In the genomic region with DNA sequence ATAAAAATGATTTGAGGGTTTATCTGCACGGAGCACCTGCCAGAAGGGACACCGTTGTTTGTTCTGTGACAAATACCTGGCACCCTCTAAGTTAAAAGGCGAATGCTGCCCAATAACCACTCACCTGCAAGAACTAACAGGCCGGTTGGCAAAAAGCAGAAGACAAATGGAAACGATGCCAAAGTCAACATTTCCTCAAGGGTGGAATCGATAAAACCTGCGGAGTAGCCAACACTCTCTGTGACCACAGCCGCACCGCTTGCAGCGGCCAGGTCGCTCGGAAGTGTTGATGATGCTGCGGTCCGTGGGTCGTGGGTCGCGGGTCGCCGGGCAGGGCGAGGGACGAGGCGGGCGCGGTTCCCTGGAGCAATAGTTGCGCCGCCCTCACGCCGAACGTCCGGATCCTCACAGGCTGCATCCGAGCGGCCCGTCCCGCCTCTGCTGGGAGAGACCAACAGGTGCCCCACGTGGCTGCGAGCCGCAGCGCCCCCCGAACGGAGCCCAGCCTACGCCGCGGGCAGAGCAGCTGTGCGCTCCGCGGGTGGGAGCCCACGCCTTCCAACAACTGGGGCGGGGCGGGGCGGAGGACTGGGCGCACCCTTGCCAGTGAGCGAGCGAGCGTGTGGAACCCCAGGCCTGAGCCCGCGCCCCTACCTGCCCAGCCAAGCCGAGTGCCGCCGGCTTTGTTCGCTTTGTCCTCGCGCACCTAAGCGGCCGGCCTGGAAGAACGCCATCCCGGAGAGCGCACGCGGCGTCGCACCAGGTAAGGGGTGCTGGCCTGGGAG, we compare ENCODE assay signal across 10 mouse cellular contexts. TPM values are rescaled to one million over a fixed set of nuclear protein-coding genes. Genes with fewer than 3 reads are reported as not detected.
DNase-seq lines count a peak whose midpoint lies in the region; ATAC-seq and TF ChIP-seq lines count a peak whose summit lies in the region.
"Had no signal": no experiment of that assay in that cellular context is flagged by ENCODE, and none has a peak within 500 bp of the region (broad histone marks: within the 10 kb centered on the region; RNA-seq: fewer than 3 reads in every experiment).

Gene Vwa2 (plus strand): TSS at position 434 of the 785 bp plus-strand sequence.

- H3K27ac ChIP-seq in forebrain, embryonic 11.5 days (ENCODE audit: low read depth, low read length): no peak within 1 kb of the TSS
- no peak within 1 kb of the TSS for H3K27ac ChIP-seq in stomach, postnatal 0 days (replicated peaks)

- peaks cover 44% of the 10 kb centered on the region for H3K27me3 ChIP-seq in forebrain, embryonic 11.5 days (ENCODE audit: control insufficient read depth, insufficient read depth, low read length)
- peaks cover 9% of the 10 kb centered on the region; the same call in 1 of the 2 replicates for H3K27me3 ChIP-seq in stomach, postnatal 0 days (ENCODE audit: control insufficient read depth, insufficient read depth, low read length)

- peak; percentile 26 for DNase-seq in gastrocnemius, postnatal 10 days
- no peak for DNase-seq in gastrocnemius, adult 18-20 months (ENCODE audit: low spot score)
- DNase-seq in R1 (ENCODE audit: low read depth, low spot score): peak; percentile 52
- peak; percentile 78 for DNase-seq in forebrain, embryonic 11.5 days (ENCODE audit: low spot score)
- DNase-seq in kidney, postnatal 14 days: peak; percentile 54
- peak; percentile 17 for DNase-seq in lung, postnatal 14 days
- DNase-seq in stomach, postnatal 0 days (ENCODE audit: low spot score): peak; percentile 71
- no peak for DNase-seq in T-cell, adult 2 months (ENCODE audit: low spot score)

- peak within 1 kb of the TSS; percentile 48 for H3K4me3 ChIP-seq in forebrain, embryonic 11.5 days (ENCODE audit: low read depth, low read length)
- H3K4me3 ChIP-seq in stomach, postnatal 0 days (ENCODE audit: low read depth, low read length): peak within 1 kb of the TSS; percentile 43

- H3K4me2 ChIP-seq in forebrain, embryonic 11.5 days (ENCODE audit: low read depth, low read length, severe bottlenecking): peak within 1 kb of the TSS; percentile 97
- peak within 1 kb of the TSS; percentile 89 for H3K4me2 ChIP-seq in stomach, postnatal 0 days (replicated peaks; ENCODE audit: low read depth)

- peak within 1 kb of the TSS; percentile 53 for H3K9ac ChIP-seq in forebrain, embryonic 11.5 days (ENCODE audit: low read length)
- H3K9ac ChIP-seq in stomach, postnatal 0 days (ENCODE audit: low read length): peak within 1 kb of the TSS; percentile 27

- peaks cover 6% of the 10 kb centered on the region; the same call in 1 of the 2 replicates for H3K4me1 ChIP-seq in forebrain, embryonic 11.5 days (replicated peaks; ENCODE audit: control insufficient read depth, insufficient read depth, low read length)
- H3K4me1 ChIP-seq in stomach, postnatal 0 days (replicated peaks; ENCODE audit: control insufficient read depth, insufficient read depth): no peaks in the 10 kb centered on the region

- TF ChIP-seq EP300 in stomach, postnatal 0 days (optimal IDR thresholded peaks at IDR 0.05): no peak

- no peaks in the 10 kb centered on the region for H3K9me3 ChIP-seq in forebrain, embryonic 11.5 days (ENCODE audit: control insufficient read depth, low read length)
- H3K9me3 ChIP-seq in stomach, postnatal 0 days (ENCODE audit: control insufficient read depth, low read length): no peaks in the 10 kb centered on the region

- whole genome bisulfite sequencing in forebrain, embryonic 11.5 days: 2% methylated on average over 71 of the region's 71 CpGs
- WGBS in stomach, postnatal 0 days: 2% methylated on average over 58 of the region's 71 CpGs

- no peaks in the 10 kb centered on the region for H3K36me3 ChIP-seq in forebrain, embryonic 11.5 days (ENCODE audit: control insufficient read depth, insufficient read depth, low read length)
- no peaks in the 10 kb centered on the region for H3K36me3 ChIP-seq in stomach, postnatal 0 days (ENCODE audit: control insufficient read depth, insufficient read depth, low read length)

- ATAC-seq in forebrain, embryonic 11.5 days (replicated peaks; ENCODE audit: low FRiP score): peak; percentile 44; the same call in 1 of the 2 replicates
- ATAC-seq in stomach, postnatal 0 days (ENCODE audit: low FRiP score, low TSS enrichment): peak; percentile 65

- no peak; the same call in 1 of the 2 replicates for TF ChIP-seq CTCF in stomach, postnatal 0 days (IDR thresholded peaks at IDR 0.05; ENCODE audit: low read depth)

RNA-seq across cellular contexts. Expression of gene Vwa2, which starts in this region (rescaled TPM):
- not detected for total RNA-seq in gastrocnemius, postnatal 10 days (2021)
- not detected for total RNA-seq in gastrocnemius, adult 18-20 months (2021)
- polyA plus RNA-seq in forebrain, embryonic 11.5 days (2014; fragmentation: Nextera tagmentation; extraction: Ambion mirVana): 0.99 and 1.1 TPM in 2 replicates
- polyA plus RNA-seq in stomach, postnatal 0 days (2015; fragmentation: Nextera tagmentation; extraction: Ambion mirVana): 0.99 and 1.0 TPM in 2 replicates
- total RNA-seq: CH12.LX; heart, postnatal 14 days had no signal

Comparison
In these comparisons a context has a peak if more than half of its experiments do, and no peak if none do; other contexts are left out.
1. Peak in DNase-seq in gastrocnemius, postnatal 10 days; RNA of the gene not detected or under 1 TPM.
2. DNase-seq: peak in R1 (single experiment), forebrain, embryonic 11.5 days (single experiment), kidney, postnatal 14 days (single experiment), lung, postnatal 14 days (single experiment) and stomach, postnatal 0 days (single experiment); none in gastrocnemius, adult 18-20 months (single experiment) and T-cell, adult 2 months (single experiment).